Mouse (Mus musculus): ENCODE data around the gene Mtmr3.
"Not testable (repeated sequence)": the region's sequence is repeated elsewhere in the genome, so short reads cannot be mapped to it uniquely, and the experiment has no call there.

Gene Mtmr3

GRCm38 (mm10) chr11:4601890-4602289 is 7.2 kb upstream of the Mtmr3 start:
- DNase-seq (ENCODE audit: low spot score) = no peak

GRCm38 (mm10) chr11:4599916-4600315 is 5.3 kb upstream of the Mtmr3 start:
- no peak for DNase-seq (ENCODE audit: low spot score)

GRCm38 (mm10) chr11:4598411-4598810 is 3.7 kb upstream of the Mtmr3 start:
- DNase-seq (ENCODE audit: low spot score) = no peak

- peak; percentile 52 for DNase-seq (ENCODE audit: low spot score)
These were observed 635 bp downstream of the Mtmr3 start for GRCm38 (mm10) chr11:4593849-4594607.

- DNase-seq (ENCODE audit: low spot score) = peak; percentile 28
These were observed 1.2 kb downstream of the Mtmr3 start for GRCm38 (mm10) chr11:4593491-4593848.

- DNase-seq (ENCODE audit: low spot score) = no peak
These were observed 2.9 kb downstream of the Mtmr3 start for GRCm38 (mm10) chr11:4591811-4592210.

- no peak for DNase-seq (ENCODE audit: low spot score)
These were observed 16.0 kb downstream of the Mtmr3 start for GRCm38 (mm10) chr11:4578682-4579081.

GRCm38 (mm10) chr11:4577079-4577478 is 17.6 kb downstream of the Mtmr3 start:
- DNase-seq (ENCODE audit: low spot score) = no peak

GRCm38 (mm10) chr11:4576090-4576732 is 18.5 kb downstream of the Mtmr3 start:
- DNase-seq (ENCODE audit: low spot score) = not testable (repeated sequence)

- DNase-seq (ENCODE audit: low spot score) = no peak
These were observed 23.2 kb downstream of the Mtmr3 start for GRCm38 (mm10) chr11:4571491-4571901.

- no peak for DNase-seq (ENCODE audit: low spot score)
These were observed 28.3 kb downstream of the Mtmr3 start for GRCm38 (mm10) chr11:4566333-4566732.

- no peak for DNase-seq (ENCODE audit: low spot score)
These were observed 29.1 kb downstream of the Mtmr3 start for GRCm38 (mm10) chr11:4565545-4565944.

GRCm38 (mm10) chr11:4553274-4554063 is 41.2 kb downstream of the Mtmr3 start:
- DNase-seq (ENCODE audit: low spot score) = no peak

- no peak for DNase-seq (ENCODE audit: low spot score)
These were observed 47.1 kb downstream of the Mtmr3 start for GRCm38 (mm10) chr11:4547569-4547968.

GRCm38 (mm10) chr11:4545976-4546375 is 48.7 kb downstream of the Mtmr3 start:
- no peak for DNase-seq (ENCODE audit: low spot score)

- DNase-seq (ENCODE audit: low spot score) = no peak
These were observed 49.3 kb downstream of the Mtmr3 start for GRCm38 (mm10) chr11:4545401-4545800.

GRCm38 (mm10) chr11:4544627-4544921 is 50.1 kb downstream of the Mtmr3 start:
- not testable (repeated sequence) for DNase-seq (ENCODE audit: low spot score)

GRCm38 (mm10) chr11:4543746-4544626 is 50.7 kb downstream of the Mtmr3 start:
- no peak for DNase-seq (ENCODE audit: low spot score)

GRCm38 (mm10) chr11:4543040-4543551 is 51.6 kb downstream of the Mtmr3 start:
- DNase-seq (ENCODE audit: low spot score) = peak; percentile 16

GRCm38 (mm10) chr11:4536645-4537044 is 58.0 kb downstream of the Mtmr3 start:
- no peak for DNase-seq (ENCODE audit: low spot score)

GRCm38 (mm10) chr11:4527132-4527531 is 67.5 kb downstream of the Mtmr3 start:
- DNase-seq (ENCODE audit: low spot score) = no peak

GRCm38 (mm10) chr11:4522142-4522664 is 72.5 kb downstream of the Mtmr3 start:
- DNase-seq (ENCODE audit: low spot score) = no peak

All from embryo, embryonic 10.5 days (tissue).